In the genomic region with DNA sequence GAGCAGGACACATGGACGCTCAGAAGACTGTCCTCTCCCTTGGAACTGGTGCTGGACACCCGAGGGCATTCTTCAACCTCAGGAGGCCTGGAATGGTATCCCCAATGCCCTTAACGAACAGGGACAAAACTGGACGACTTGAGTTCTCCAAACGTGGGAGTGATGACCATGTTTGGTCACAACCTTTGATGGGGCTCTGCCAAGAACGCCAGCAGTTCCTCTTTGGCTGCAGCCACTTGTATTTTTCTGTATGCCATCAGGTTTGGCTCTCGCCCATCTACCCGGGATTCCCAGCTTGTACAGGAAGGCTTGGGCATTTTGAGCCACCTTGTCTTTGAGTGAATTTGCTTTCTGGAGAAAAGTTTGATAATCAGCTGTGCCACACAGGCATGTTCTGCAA, we compare ENCODE assay signal across 12 mouse cellular contexts. TPM values are rescaled to one million over a fixed set of nuclear protein-coding genes. Genes with fewer than 3 reads are reported as not detected.
DNase-seq lines count a peak whose midpoint lies in the region; ATAC-seq lines count a peak whose summit lies in the region.
"Had no signal": no experiment of that assay in that cellular context is flagged by ENCODE, and none has a peak within 500 bp of the region (broad histone marks: within the 10 kb centered on the region; RNA-seq: fewer than 3 reads in every experiment).

No protein-coding gene starts in this region.

- no peak for ATAC-seq in megakaryocyte-erythroid progenitor cell, adult 5-6 weeks (replicated peaks; ENCODE audit: low FRiP score, low TSS enrichment, poor library complexity, severe bottlenecking)
- ATAC-seq: activated CD4-positive, CD25-positive, alpha-beta regulatory T cell, adult 4 months; midbrain, embryonic 15.5 days had no signal

- peak; percentile 6 for DNase-seq in gastrocnemius, postnatal 25 days
- DNase-seq in gastrocnemius, postnatal 4 days (ENCODE audit: low spot score in 2 of 2): no peak
- peak; percentile 37 for DNase-seq in lung, postnatal 25 days (ENCODE audit: low spot score)
- no peak for DNase-seq in lung, postnatal 14 days
- peak; percentile 80 for DNase-seq in cerebellum, postnatal 36 days
- DNase-seq in layer of hippocampus, adult 9-11 months: no peak
- DNase-seq: kidney, postnatal 36 days; thymus, adult 2 months had no signal

RNA-seq across cellular contexts. Expression of a gene that starts 8.0 kb away (rescaled TPM):
- total RNA-seq in gastrocnemius, postnatal 25 days (2021): not detected
- total RNA-seq in gastrocnemius, postnatal 4 days (2021): not detected
- not detected in 2 replicates for total RNA-seq in megakaryocyte-erythroid progenitor cell, adult 5-6 weeks (2014; fragmentation: Nextera tagmentation)
- not detected in 2 replicates for total RNA-seq in megakaryocyte-erythroid progenitor cell, adult 5-6 weeks (2017)
- total RNA-seq: MEL had no signal

RNA-seq across cellular contexts. Expression of a gene that starts 20.3 kb away (rescaled TPM):
- total RNA-seq in gastrocnemius, postnatal 25 days (2021): 1 to 10 TPM; 8.4 to 9.4 TPM
- total RNA-seq in gastrocnemius, postnatal 4 days (2021): 10 to 100 TPM; 41.5 to 43.1 TPM
- total RNA-seq in megakaryocyte-erythroid progenitor cell, adult 5-6 weeks (2014; fragmentation: Nextera tagmentation): 34.4 and 36.2 TPM in 2 replicates
- 25.9 and 43.0 TPM in 2 replicates for total RNA-seq in megakaryocyte-erythroid progenitor cell, adult 5-6 weeks (2017)

RNA-seq across cellular contexts. Expression of a gene that starts 59.8 kb away (rescaled TPM):
- 10 to 100 TPM; 26.9 to 31.0 TPM for total RNA-seq in gastrocnemius, postnatal 25 days (2021)
- 10 to 100 TPM; 63.6 to 70.9 TPM for total RNA-seq in gastrocnemius, postnatal 4 days (2021)
- total RNA-seq in megakaryocyte-erythroid progenitor cell, adult 5-6 weeks (2014; fragmentation: Nextera tagmentation): 48.8 and 72.3 TPM in 2 replicates
- total RNA-seq in megakaryocyte-erythroid progenitor cell, adult 5-6 weeks (2017): 52.0 and 55.6 TPM in 2 replicates

Comparison
In these comparisons a context has a peak if more than half of its experiments do, and no peak if none do; other contexts are left out.
1. DNase-seq: peak in gastrocnemius, postnatal 25 days (single experiment), lung, postnatal 25 days (single experiment) and cerebellum, postnatal 36 days (2 of 2); none in gastrocnemius, postnatal 4 days (0 of 2), lung, postnatal 14 days (single experiment) and layer of hippocampus, adult 9-11 months (single experiment).